Mouse (Mus musculus): Measurements from ENCODE around the gene 4930415L06Rik. TPM values are rescaled to one million over a fixed set of nuclear protein-coding genes. Genes with fewer than 3 reads are reported as not detected.

The 4930415L06Rik gene
- not detected for polyA plus RNA-seq (2014; fragmentation: Illumina TruSeq; extraction: RNeasy Lipid Tissue Mini Kit (QIAGEN cat#74804); ENCODE audit: insufficient read depth, low read depth, low replicate concordance)

GRCm38 (mm10) chrX:89932752-89933151 is at the start of gene 4930415L06Rik:
Gene 4930415L06Rik (minus strand): TSS chrX:89932852.

Other genes starting within 250 kb of the 4930415L06Rik start
- not detected for gene 4932429P05Rik, start 180.6 kb downstream of the 4930415L06Rik start, polyA plus RNA-seq (2014; fragmentation: Illumina TruSeq; extraction: RNeasy Lipid Tissue Mini Kit (QIAGEN cat#74804); ENCODE audit: insufficient read depth, low read depth, low replicate concordance)

All from lung, adult 10 weeks (tissue).